Mouse (Mus musculus) intestine, embryonic 15.5 days (tissue): ENCODE results near the gene Pcdh9. TPM values are rescaled to one million over a fixed set of nuclear protein-coding genes. Genes with fewer than 3 reads are reported as not detected.

Source experiments
- ATAC-seq: fragments of 200-750 bp; cut with Nextera tagmentation; 2 replicates; pipeline ENCODE4 v1.8.0; 2017; ENCODE audit warnings: moderate TSS enrichment, moderate library complexity
- H3K27ac ChIP-seq: fragments of 300-500 bp; sonication (generic); 2 replicates; pipeline ENCODE4 v1.5.1; 2015; ENCODE audit warnings: mild to moderate bottlenecking, inconsistent platforms
- H3K27me3 ChIP-seq: fragments of 300-500 bp; sonication (generic); replicated peaks from 2 replicates; pipeline ENCODE4 v1.6.1; 2015; ENCODE audit warnings: inconsistent platforms
- H3K36me3 ChIP-seq: fragments of 300-500 bp; sonication (generic); 2 replicates; pipeline ENCODE4 v1.6.1; 2015; ENCODE audit warnings: inconsistent platforms
- H3K4me1 ChIP-seq: fragments of 300-500 bp; sonication (generic); replicated peaks from 2 replicates; pipeline ENCODE4 v1.6.1; 2015; ENCODE audit warnings: inconsistent platforms
- H3K4me2 ChIP-seq: fragments of 300-500 bp; sonication (generic); replicated peaks from 2 replicates; pipeline ENCODE4 v1.6.1; 2015; ENCODE audit warnings: mild to moderate bottlenecking, inconsistent platforms
- H3K4me3 ChIP-seq: fragments of 300-500 bp; sonication (generic); replicated peaks from 2 replicates; pipeline ENCODE4 v1.5.1; 2015; ENCODE audit warnings: inconsistent platforms
- H3K9ac ChIP-seq: fragments of 300-500 bp; sonication (generic); 2 replicates; pipeline ENCODE4 v1.6.1; 2015; ENCODE audit warnings: inconsistent platforms
- H3K9me3 ChIP-seq: fragments of 300-500 bp; sonication (generic); 2 replicates; pipeline ENCODE4 v1.6.1; 2016; ENCODE audit warnings: inconsistent platforms
- WGBS: fragments of 180-500 bp; shearing (Covaris S2); methylation state at CpG from one replicate; pipeline ENCODE4 v1.1.7; 2015; 5-methylcytosine and 5-hydroxymethylcytosine counted together
- polyA plus RNA-seq: library from polyadenylated mRNA; unstranded; fragments of >200 nt; fragmentation: Nextera tagmentation; extraction: Ambion mirVana; gene quantifications from 2 replicates; pipeline ENCODE4 v1.2.1, GENCODE M21; 2015

Pcdh9 gene
- polyA plus RNA-seq, 1 experiment from 2014 or later: 15.6 TPM

DNA sequence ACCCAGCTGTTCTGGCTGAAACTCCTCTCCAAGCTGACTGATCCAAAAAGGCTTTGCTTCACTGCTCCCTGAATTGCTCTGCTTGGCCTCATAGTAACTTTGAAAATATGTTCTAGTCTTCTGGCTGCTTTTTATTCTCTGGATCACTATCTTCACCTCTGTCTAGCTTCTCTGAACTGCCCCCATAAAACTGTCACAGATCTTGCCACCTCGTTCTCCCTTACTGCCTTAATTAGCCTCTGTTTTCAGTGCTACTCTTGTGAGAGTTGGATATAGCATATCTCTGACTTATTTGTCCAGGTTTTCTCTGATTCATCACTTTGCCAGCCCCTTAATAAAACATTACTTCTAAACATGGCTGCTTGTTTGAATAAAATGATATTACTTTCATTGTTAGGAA is 481.2 kb downstream of the Pcdh9 start:
- Histone ChIP-seq H3K9me3 (no peaks in the 10 kb centered on the region), H3K4me3 (no peak overlapping the region), H3K36me3 (no peaks in the 10 kb centered on the region), H3K4me1 (no peaks in the 10 kb centered on the region), H3K27me3 (no peaks in the 10 kb centered on the region), H3K9ac (no peak overlapping the region), H3K4me2 (no peak overlapping the region), H3K27ac (no peak overlapping the region)
- 56% methylated on average over 1 of the region's 1 CpGs for WGBS
- ATAC-seq: no peak

GRCm38 (mm10) chr14:93407747-93408146 is 482.7 kb downstream of the Pcdh9 start:
- ATAC-seq: no peak
- no peaks in the 10 kb centered on the region for H3K9me3 ChIP-seq
- H3K4me2 ChIP-seq: no peak overlapping the region
- 92% methylated on average over 5 of the region's 5 CpGs for WGBS
- no peak overlapping the region for H3K4me3 ChIP-seq
- H3K27me3 ChIP-seq: no peaks in the 10 kb centered on the region
- H3K9ac ChIP-seq: no peak overlapping the region
- H3K4me1 ChIP-seq: no peaks in the 10 kb centered on the region
- no peak overlapping the region for H3K27ac ChIP-seq
- H3K36me3 ChIP-seq: no peaks in the 10 kb centered on the region

- H3K4me1 ChIP-seq: no peaks in the 10 kb centered on the region
- H3K4me2 ChIP-seq: no peak overlapping the region
- ATAC-seq: no peak
- no peak overlapping the region for H3K4me3 ChIP-seq
- no peak overlapping the region for H3K9ac ChIP-seq
- WGBS: 80% methylated on average over 2 of the region's 2 CpGs
- no peaks in the 10 kb centered on the region for H3K27me3 ChIP-seq
- H3K9me3 ChIP-seq: no peaks in the 10 kb centered on the region
- no peak overlapping the region for H3K27ac ChIP-seq
- H3K36me3 ChIP-seq: no peaks in the 10 kb centered on the region
These were observed 505.4 kb downstream of the Pcdh9 start for GRCm38 (mm10) chr14:93385090-93385489.

GRCm38 (mm10) chr14:93381163-93381562 is 509.3 kb downstream of the Pcdh9 start:
- no peak overlapping the region for H3K4me3 ChIP-seq
- no peak overlapping the region for H3K27ac ChIP-seq
- no peak overlapping the region for H3K4me2 ChIP-seq
- no peak for ATAC-seq
- H3K36me3 ChIP-seq: no peaks in the 10 kb centered on the region
- 44% methylated on average over 4 of the region's 4 CpGs for WGBS
- no peaks in the 10 kb centered on the region for H3K9me3 ChIP-seq
- H3K4me1 ChIP-seq: no peaks in the 10 kb centered on the region
- no peaks in the 10 kb centered on the region for H3K27me3 ChIP-seq
- no peak overlapping the region for H3K9ac ChIP-seq

DNA sequence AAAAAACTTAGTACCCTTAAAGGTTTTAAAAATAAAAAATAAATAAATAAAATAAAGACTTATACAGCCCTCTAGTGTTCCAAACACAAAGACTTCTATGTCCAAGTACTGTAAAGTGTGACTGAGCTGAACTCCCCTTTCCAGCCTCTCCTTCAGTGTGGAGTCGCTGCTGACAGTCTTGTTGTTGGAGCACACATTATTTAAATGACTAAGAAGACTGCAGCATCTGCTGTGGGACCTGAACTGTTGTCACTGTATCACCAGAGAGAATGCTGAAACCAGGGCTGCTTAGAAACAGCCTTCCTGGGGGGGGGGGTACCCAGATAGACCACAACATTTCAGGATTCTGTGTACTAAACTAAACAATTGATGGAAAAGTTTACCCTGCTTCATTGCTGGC is 509.7 kb downstream of the Pcdh9 start:
- ATAC-seq: no peak
- H3K27me3 ChIP-seq: no peaks in the 10 kb centered on the region
- no peaks in the 10 kb centered on the region for H3K9me3 ChIP-seq
- H3K4me3 ChIP-seq: no peak overlapping the region
- no peaks in the 10 kb centered on the region for H3K36me3 ChIP-seq
- H3K4me2 ChIP-seq: no peak overlapping the region
- no peaks in the 10 kb centered on the region for H3K4me1 ChIP-seq
- 41% methylated on average over 1 of the region's 1 CpGs for WGBS
- no peak overlapping the region for H3K9ac ChIP-seq
- H3K27ac ChIP-seq: no peak overlapping the region

DNA sequence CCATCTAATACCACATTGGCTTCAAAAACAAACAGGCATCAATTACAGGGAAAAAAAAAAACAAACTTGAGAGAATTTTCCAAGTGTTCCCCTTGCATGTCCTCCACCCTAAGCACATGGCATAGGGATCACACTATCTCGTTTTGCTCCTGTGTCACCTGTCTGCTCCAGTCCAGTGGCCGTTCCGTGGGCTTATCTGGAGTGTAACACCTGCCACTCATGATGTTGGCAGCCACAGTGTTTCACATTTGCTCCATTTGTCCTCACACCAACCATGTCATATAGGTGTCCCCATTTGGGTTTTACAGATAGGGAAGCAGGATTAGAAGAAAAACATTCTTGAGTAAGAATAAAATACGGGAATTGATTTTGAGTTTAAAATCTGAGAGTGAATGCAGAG is 514.3 kb downstream of the Pcdh9 start:
- H3K4me3 ChIP-seq: no peak overlapping the region
- 82% methylated on average over 4 of the region's 4 CpGs for WGBS
- H3K4me1 ChIP-seq: no peaks in the 10 kb centered on the region
- H3K9ac ChIP-seq: no peak overlapping the region
- ATAC-seq: no peak
- H3K27me3 ChIP-seq: no peaks in the 10 kb centered on the region
- no peaks in the 10 kb centered on the region for H3K36me3 ChIP-seq
- no peaks in the 10 kb centered on the region for H3K9me3 ChIP-seq
- no peak overlapping the region for H3K27ac ChIP-seq
- no peak overlapping the region for H3K4me2 ChIP-seq

DNA sequence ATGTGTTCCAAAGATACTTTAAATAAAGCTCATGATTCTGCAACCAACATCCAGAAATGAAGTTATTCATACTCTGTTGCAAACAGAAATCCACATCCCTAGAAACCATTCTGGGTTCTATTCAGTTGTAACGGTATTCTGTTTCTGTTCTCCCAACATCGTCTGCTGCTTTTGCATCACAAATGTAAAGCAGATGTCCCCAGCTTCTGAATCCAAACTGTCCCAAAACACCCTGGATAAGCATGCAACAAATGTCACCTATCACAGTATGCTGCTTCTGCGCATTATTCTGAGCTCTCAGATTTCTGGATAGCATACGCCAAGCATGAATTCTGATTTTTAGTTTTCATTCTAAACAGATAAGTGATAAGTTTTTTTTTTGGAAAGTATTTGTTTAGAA is 516.3 kb downstream of the Pcdh9 start:
- no peak overlapping the region for H3K4me3 ChIP-seq
- no peaks in the 10 kb centered on the region for H3K4me1 ChIP-seq
- H3K27ac ChIP-seq: no peak overlapping the region
- H3K4me2 ChIP-seq: no peak overlapping the region
- no peak for ATAC-seq
- H3K27me3 ChIP-seq: no peaks in the 10 kb centered on the region
- 80% methylated on average over 4 of the region's 4 CpGs for WGBS
- no peaks in the 10 kb centered on the region for H3K9me3 ChIP-seq
- no peak overlapping the region for H3K9ac ChIP-seq
- H3K36me3 ChIP-seq: no peaks in the 10 kb centered on the region

DNA sequence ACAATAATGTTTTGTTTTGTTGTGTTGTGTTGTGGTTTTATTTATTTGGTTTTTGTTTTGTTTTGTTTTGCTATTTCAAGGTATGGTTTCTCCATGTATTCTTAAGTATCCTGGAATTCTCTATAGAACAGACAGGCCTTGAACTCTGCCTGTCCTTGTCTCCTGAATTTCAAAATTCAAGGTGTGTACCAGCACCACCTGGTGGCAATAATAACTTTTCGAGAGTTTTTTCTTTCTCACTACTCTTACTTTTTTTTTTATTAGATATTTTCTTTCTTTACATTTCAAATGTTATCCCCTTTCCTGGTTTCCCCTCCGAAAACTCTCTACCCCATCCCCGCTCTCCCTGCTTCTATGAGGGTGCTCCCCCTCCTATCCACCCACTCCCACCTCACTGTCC is 536.3 kb downstream of the Pcdh9 start:
- no peaks in the 10 kb centered on the region for H3K4me1 ChIP-seq
- no peak overlapping the region for H3K27ac ChIP-seq
- H3K9me3 ChIP-seq: no peaks in the 10 kb centered on the region
- no peak for ATAC-seq
- no peak overlapping the region for H3K4me3 ChIP-seq
- H3K27me3 ChIP-seq: no peaks in the 10 kb centered on the region
- H3K4me2 ChIP-seq: no peak overlapping the region
- 89% methylated on average over 3 of the region's 3 CpGs for WGBS
- H3K36me3 ChIP-seq: no peaks in the 10 kb centered on the region
- no peak overlapping the region for H3K9ac ChIP-seq

DNA sequence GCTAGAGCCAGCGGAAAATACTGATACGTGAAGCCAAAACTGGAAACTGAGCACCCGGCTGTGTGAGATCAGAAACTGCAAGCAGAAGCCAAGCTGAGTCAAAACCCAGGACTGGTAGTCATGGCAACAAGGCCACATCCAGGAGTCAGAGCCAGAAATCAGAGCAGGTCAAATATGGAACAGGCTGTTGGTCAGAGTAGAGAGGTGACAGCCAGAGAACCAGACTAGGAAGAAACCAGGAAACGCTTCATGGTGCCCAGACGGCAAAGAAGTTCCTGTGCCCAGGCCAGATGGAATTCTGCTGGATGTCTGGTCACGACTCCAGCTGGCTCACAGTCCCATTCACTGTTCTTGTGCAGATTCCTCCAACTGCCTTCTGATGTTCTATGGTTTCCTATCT is 539.6 kb downstream of the Pcdh9 start:
- H3K4me1 ChIP-seq: no peaks in the 10 kb centered on the region
- no peaks in the 10 kb centered on the region for H3K27me3 ChIP-seq
- WGBS: 65% methylated on average over 6 of the region's 6 CpGs
- no peak overlapping the region for H3K27ac ChIP-seq
- H3K4me2 ChIP-seq: no peak overlapping the region
- no peaks in the 10 kb centered on the region for H3K9me3 ChIP-seq
- H3K36me3 ChIP-seq: no peaks in the 10 kb centered on the region
- no peak for ATAC-seq
- H3K4me3 ChIP-seq: no peak overlapping the region
- H3K9ac ChIP-seq: no peak overlapping the region

DNA sequence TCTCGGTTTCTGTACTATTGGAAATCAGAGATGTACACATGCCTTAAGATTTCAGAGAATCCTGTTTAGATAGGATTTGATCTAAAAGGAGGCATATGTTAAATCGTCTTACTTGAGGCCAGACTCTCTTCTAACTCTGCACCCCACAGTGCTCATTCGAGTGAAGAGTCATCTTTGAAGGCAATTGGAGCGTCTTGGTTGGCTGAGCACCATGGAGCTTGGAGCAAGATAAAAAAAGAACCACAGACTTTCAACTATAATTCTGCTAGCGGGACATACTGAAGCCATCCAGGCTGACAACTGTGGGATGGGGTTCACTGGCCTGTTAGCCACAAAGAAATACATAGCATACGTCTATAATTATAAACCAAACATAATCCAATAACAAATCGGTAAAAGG is 541.3 kb downstream of the Pcdh9 start:
- no peak for ATAC-seq
- Histone ChIP-seq H3K27me3 (no peaks in the 10 kb centered on the region), H3K36me3 (no peaks in the 10 kb centered on the region), H3K9me3 (no peaks in the 10 kb centered on the region), H3K4me1 (no peaks in the 10 kb centered on the region), H3K4me2 (no peak overlapping the region), H3K4me3 (no peak overlapping the region), H3K9ac (no peak overlapping the region), H3K27ac (no peak overlapping the region)
- WGBS: 77% methylated on average over 7 of the region's 7 CpGs

GRCm38 (mm10) chr14:93347031-93347430 is 543.4 kb downstream of the Pcdh9 start:
- no peaks in the 10 kb centered on the region for H3K4me1 ChIP-seq
- H3K4me3 ChIP-seq: no peak overlapping the region
- H3K4me2 ChIP-seq: no peak overlapping the region
- H3K36me3 ChIP-seq: no peaks in the 10 kb centered on the region
- H3K27ac ChIP-seq: no peak overlapping the region
- H3K27me3 ChIP-seq: no peaks in the 10 kb centered on the region
- no peak overlapping the region for H3K9ac ChIP-seq
- H3K9me3 ChIP-seq: no peaks in the 10 kb centered on the region
- no peak for ATAC-seq
- 46% methylated on average over 2 of the region's 2 CpGs for WGBS

GRCm38 (mm10) chr14:93342781-93343180 is 547.7 kb downstream of the Pcdh9 start:
- no peaks in the 10 kb centered on the region for H3K27me3 ChIP-seq
- H3K9me3 ChIP-seq: no peaks in the 10 kb centered on the region
- no peak overlapping the region for H3K27ac ChIP-seq
- no peak for ATAC-seq
- WGBS: 66% methylated on average over 3 of the region's 3 CpGs
- no peaks in the 10 kb centered on the region for H3K36me3 ChIP-seq
- no peak overlapping the region for H3K4me2 ChIP-seq
- no peaks in the 10 kb centered on the region for H3K4me1 ChIP-seq
- no peak overlapping the region for H3K9ac ChIP-seq
- H3K4me3 ChIP-seq: no peak overlapping the region

DNA sequence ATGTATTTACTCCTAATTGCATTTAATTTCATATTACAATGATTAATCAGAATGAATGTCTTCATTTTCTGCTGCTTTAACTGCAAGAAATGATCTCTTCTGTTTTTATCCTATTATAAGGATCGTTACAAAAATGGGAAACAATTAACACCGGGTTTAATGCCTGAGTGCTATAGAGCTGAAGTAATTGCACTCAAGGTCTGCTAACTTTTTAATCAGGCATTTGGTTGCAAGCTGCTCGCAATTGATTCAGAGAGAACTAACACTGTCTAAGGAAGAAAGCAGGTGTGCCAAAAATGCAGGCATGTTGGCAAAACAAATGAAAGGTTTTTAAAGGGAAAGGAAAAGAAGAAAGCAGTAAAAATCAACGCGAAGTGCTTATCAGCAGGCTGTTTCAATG is 549.1 kb downstream of the Pcdh9 start:
- H3K27ac ChIP-seq: no peak overlapping the region
- H3K4me1 ChIP-seq: no peaks in the 10 kb centered on the region
- whole genome bisulfite sequencing: 65% methylated on average over 5 of the region's 5 CpGs
- no peaks in the 10 kb centered on the region for H3K27me3 ChIP-seq
- ATAC-seq: no peak
- H3K9ac ChIP-seq: no peak overlapping the region
- H3K4me2 ChIP-seq: no peak overlapping the region
- H3K4me3 ChIP-seq: no peak overlapping the region
- H3K9me3 ChIP-seq: no peaks in the 10 kb centered on the region
- H3K36me3 ChIP-seq: no peaks in the 10 kb centered on the region

GRCm38 (mm10) chr14:93329247-93329646 is 561.2 kb downstream of the Pcdh9 start:
- Histone ChIP-seq H3K27me3 (no peaks in the 10 kb centered on the region), H3K27ac (no peak overlapping the region), H3K9me3 (no peaks in the 10 kb centered on the region), H3K9ac (no peak overlapping the region), H3K4me3 (no peak overlapping the region), H3K36me3 (no peaks in the 10 kb centered on the region), H3K4me1 (no peaks in the 10 kb centered on the region), H3K4me2 (no peak overlapping the region)
- no peak for ATAC-seq
